Mouse (Mus musculus): ENCODE results near the gene Tgfbr3. TPM values are rescaled to one million over a fixed set of nuclear protein-coding genes. Genes with fewer than 3 reads are reported as not detected.
"Not testable (repeated sequence)": the region's sequence is repeated elsewhere in the genome, so short reads cannot be mapped to it uniquely, and the experiment has no call there.

Tgfbr3 gene
- total RNA-seq, 2 experiments from 2014 or later, result 19.8 to 21.4 TPM

DNA sequence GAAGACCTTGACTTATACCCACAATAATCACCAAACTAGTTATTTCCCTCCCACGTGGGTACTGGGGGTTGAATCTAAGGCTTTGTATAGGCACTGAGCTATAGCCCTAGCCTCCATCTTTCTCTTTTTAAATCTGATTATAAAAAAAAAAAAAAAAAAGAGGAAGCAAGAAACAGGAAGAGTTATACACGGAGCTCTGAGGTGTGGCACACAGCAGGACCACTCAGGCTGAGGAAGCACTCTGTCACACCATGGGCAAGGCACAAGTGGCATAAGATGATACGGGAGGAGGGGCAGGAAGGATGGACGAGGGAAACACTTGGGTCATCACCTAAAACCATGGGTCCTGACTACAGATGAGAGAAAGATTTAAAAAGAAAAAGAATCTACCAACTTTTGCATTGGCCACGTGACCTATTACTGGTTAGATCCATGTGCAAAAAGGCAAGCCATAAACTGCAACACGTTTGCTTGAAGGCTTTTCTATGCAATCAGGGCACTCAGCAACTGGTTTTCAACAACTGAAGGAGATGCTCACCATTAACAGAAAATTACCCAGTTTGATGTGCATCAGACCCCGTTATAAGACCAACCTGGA, 64.5 kb downstream of the Tgfbr3 start:
- Histone ChIP-seq H3K27ac (no peak overlapping the region), H3K4me3 (no peak overlapping the region)
- no peak for TF ChIP-seq CTCF (conservative IDR thresholded peaks at IDR 0.05)
- DNase-seq (ENCODE audit: low spot score in 2 of 2), result no peak

DNA sequence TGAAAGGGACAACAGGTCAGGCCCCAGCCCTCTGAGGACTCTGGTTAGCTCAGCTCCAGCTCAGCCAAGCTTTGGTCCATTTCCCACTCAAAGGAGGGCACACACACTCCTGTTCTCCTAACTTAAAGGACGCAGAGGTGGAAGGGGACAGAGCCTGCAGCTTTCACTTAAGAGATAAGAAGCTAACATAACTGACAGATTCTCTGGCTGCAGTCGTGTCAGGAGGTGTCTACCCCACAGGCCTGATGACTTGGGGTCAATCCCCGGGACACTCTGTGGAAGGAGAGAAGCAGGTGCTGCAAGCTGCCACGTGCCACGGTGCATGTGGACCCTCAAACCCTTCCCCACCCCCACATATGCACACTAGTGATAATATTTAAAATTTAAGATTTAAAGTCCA, 65.3 kb downstream of the Tgfbr3 start:
- no peak for DNase-seq (ENCODE audit: low spot score in 2 of 2)
- TF ChIP-seq CTCF (conservative IDR thresholded peaks at IDR 0.05), result no peak
- Histone ChIP-seq H3K27ac (no peak overlapping the region), H3K4me3 (no peak overlapping the region)

DNA sequence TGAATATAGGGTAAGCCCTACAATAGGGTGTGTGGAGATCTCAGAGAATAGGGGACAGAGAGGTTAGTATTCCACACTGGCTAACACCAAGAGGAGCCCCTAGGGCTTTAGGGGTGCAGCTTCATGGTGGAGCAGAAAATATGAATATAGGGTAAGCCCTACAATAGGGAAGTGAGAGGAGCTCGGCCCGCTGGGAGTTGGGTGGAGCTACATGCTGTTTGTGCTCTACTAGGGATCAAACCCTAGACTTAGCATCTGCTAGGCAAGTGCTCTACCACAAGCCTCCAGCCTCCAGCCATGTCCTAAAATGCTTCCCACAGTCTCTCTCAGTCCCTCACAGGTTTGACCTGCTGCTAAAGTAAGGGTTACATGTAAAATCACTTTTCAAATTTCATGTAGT, 65.9 kb downstream of the Tgfbr3 start:
- H3K4me3 ChIP-seq; H3K27ac ChIP-seq; DNase-seq (ENCODE audit: low spot score in 2 of 2): not testable (repeated sequence)

DNA sequence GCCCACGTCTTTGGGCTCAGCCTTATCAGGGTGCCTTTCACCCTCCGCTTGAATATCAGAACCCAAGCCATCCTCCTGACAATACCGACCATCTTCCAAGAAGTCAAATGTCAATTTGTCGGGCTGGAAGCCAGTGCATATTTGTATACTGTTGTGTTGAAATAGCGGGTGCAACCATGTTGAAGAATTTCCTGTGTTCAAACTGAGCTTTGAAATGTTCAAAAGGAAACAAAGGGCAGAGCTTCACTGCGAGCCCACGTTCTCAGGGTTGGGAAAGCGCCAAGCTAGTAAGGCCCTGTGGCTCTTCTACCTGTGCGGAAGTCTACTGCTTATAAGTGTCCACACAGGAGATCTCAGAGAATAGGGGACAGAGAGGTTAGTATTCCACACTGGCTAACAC, 66.4 kb downstream of the Tgfbr3 start:
- Histone ChIP-seq H3K27ac (no peak overlapping the region), H3K4me3 (no peak overlapping the region)
- no peak for DNase-seq (ENCODE audit: low spot score in 2 of 2)
- TF ChIP-seq CTCF (conservative IDR thresholded peaks at IDR 0.05), result no peak

DNA sequence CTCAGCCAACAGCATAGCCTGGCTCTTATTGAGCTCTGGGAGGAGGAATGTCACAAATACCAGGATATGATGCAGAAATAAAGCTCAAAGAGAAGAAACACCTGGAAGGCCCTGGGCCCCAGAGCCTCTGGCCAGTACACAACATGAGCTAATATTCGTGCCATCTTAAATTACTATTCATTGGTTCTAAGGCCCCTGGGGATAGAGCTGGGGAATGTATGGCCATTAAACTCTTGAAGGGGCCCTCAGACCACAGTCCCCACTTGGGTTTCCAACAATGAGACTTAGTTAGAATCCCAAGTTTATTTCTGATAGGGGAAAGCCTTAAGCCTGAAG, 66.8 kb downstream of the Tgfbr3 start:
- TF ChIP-seq CTCF (conservative IDR thresholded peaks at IDR 0.05), result no peak

DNA sequence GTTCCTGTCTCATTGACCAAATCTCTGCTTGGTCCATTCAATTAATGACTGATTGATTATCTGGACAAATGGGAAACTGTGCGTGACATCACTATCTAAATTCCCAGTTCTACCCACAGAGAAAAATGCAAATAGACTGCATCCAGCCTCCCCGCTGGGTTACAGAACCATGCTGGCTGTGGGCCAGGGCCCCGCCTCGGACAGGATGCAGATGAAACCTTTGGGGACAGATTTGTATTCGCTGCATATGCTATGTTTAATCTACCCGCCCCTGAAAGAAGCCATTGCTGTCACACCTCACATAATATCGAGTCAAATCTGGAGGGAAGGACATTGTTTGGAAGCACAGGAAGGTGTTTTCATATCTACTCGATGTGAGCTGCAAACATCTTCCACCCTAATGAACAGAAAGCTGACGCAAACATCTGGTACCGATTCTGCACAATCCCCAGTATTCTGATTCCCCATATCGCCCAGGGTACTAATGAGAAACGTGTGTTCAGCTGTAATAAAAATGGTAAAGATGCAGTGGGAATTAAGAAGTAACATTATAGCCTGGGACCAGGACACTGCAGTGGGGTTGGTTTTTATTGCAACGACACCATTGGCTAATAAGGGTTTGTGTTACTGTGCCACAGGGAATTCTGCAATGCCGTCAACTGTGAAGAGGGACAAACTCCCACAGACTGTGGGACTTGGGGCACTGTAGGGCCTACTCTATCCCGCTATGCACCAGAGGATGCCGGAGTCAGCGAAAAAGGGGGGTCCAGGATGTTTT, 67.3 kb downstream of the Tgfbr3 start:
- no peak for TF ChIP-seq CTCF (conservative IDR thresholded peaks at IDR 0.05)
- no peak overlapping the region for H3K27ac ChIP-seq
- no peak overlapping the region for H3K4me3 ChIP-seq
- no peak for DNase-seq (ENCODE audit: low spot score in 2 of 2)

More for the DNA sequence above, 66.8 kb downstream of the Tgfbr3 start:
- no peak for DNase-seq (ENCODE audit: low spot score in 2 of 2)
- Histone ChIP-seq H3K4me3 (no peak overlapping the region), H3K27ac (no peak overlapping the region)

DNA sequence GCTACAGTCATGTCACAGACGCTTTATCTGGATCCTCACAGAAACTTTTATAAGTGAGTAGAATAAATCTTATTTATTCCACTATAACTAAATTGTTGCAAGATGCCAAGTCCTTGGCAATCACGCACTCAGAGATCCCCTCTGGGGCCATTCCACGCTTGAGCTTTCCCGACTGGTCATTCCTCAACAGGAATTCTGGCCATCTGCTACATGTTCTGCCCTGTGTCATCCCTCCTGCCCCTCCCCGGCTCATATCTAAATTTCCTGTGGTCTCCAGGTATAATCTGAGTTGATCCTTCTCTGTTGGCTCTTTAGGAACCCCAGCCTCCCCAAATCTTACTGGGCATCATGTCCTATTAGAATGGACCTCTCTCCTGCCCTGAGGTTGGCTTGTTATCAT, 68.5 kb downstream of the Tgfbr3 start:
- no peak overlapping the region for H3K4me3 ChIP-seq
- DNase-seq (ENCODE audit: low spot score in 2 of 2), result no peak
- H3K27ac ChIP-seq, result no peak overlapping the region
- TF ChIP-seq CTCF (conservative IDR thresholded peaks at IDR 0.05), result no peak

DNA sequence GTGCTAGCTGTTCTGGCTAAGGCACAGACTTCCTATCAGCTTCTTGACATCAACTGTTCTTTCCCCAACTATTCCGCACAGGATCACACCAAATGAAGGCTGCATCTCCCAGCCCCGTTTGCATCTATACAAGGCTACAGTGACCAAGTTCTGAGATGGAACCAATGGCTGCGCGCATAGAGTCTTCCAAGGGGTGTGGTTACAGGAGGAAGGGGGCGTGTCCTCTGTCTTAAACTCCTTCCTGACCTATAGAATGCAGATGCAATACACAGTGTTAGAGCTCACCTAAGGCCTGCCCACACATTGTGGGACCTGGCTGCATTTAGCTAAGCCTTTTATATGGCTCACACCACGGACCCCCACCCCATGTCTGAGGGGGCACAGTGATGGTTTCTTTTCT, 69.5 kb downstream of the Tgfbr3 start:
- no peak for DNase-seq (ENCODE audit: low spot score in 2 of 2)
- TF ChIP-seq CTCF (conservative IDR thresholded peaks at IDR 0.05), result no peak
- H3K4me3 ChIP-seq, result no peak overlapping the region
- no peak overlapping the region for H3K27ac ChIP-seq

DNA sequence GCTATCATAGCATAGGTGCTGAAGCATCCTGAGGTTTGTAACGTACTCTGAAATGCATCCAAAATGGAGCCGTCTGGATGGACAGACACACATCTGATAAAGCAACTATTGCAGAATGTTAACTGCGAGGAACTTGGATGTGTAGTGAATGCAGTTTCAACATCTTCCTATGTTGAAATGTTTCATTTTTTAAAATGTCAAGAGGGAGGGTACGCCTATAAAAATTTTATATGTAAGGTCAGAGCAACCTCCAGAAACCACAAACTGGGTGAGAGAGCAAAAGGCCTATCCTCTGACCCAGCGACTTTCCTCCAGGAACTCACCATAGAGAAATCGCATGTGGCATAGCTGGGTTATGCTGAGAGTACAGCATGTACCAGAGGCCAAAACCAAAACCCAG, 70.1 kb downstream of the Tgfbr3 start:
- H3K27ac ChIP-seq, result no peak overlapping the region
- no peak for DNase-seq (ENCODE audit: low spot score in 2 of 2)
- no peak overlapping the region for H3K4me3 ChIP-seq
- no peak for TF ChIP-seq CTCF (conservative IDR thresholded peaks at IDR 0.05)

DNA sequence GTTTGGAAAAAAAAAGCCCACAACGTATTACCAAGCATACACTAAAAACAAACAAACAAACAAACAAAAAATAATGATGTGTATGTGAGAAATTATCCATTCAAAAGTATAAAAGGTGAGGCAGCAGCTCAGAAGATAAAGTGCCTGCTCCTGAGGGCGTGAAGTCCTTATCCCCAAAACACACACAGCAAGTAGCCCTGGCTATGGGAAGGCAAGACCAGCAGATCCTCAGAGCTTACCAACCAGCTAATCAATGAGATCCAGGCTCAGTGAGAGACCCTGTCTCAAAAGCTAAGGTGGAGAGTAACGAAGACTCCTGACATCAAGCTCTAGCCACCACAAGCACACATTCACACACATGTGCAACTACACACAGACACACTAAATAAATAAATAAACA, 70.8 kb downstream of the Tgfbr3 start:
- TF ChIP-seq CTCF (conservative IDR thresholded peaks at IDR 0.05), result no peak
- Histone ChIP-seq H3K4me3 (no peak overlapping the region), H3K27ac (no peak overlapping the region)
- no peak for DNase-seq (ENCODE audit: low spot score in 2 of 2)

DNA sequence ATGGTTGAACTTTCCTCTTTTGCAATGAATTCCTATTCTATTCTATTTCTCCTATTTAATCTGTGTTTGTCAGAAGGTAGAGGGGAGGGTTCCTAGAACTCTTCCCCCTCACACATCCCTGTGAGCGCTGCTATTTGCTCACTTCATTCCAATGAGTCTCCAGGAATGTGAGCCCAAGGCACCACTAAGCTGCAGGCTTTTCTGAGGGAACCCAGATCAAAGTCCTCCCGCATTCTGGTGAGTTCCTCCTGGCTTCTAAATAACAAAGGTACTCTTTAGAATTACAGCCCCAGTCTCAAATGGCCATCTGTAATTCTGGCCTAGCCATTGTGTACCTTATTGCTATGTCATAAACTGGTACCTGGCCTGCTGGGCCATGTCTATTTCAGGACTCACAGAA, 72.3 kb downstream of the Tgfbr3 start:
- H3K4me3 ChIP-seq, result no peak overlapping the region
- DNase-seq (ENCODE audit: low spot score in 2 of 2), result no peak
- no peak for TF ChIP-seq CTCF (conservative IDR thresholded peaks at IDR 0.05)
- peak overlapping the region; percentile 28; the same call in 1 of the 2 replicates for H3K27ac ChIP-seq

DNA sequence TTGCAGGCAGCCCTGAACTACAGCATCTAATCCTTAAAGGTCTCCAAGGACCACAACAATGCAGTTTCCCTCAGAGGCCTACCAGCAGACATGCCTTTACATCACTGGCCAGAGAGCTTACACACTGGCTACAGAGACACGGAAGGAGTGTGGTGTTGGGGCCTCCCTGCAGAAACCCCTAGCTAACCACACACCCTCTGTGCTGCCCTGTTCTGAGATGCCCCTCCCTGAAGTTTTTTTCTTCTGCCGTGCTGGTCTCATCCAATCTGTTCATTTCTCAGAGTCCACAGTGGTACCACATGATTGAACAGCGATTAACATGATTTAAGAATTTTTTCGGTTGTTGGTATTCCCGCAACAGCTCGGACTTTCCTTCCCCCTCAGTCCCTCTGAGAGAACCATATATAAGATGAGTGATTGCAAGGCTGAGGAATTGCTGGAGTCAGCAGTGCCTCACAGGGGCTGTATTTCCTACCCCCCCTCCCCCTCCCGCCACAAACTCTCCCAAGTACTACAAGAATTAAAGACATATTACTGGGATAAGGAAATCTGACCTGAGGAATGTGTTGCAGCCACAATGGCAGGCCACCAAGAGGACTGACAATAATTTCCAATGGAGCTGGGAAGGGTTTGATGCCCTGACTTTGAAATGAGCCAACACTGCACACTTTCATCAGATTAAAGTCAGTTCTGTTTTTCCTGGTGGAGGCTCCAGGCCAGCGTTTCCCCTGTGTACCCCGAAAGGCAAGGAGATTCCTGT, 75.9 kb downstream of the Tgfbr3 start:
- Histone ChIP-seq H3K4me3 (no peak overlapping the region), H3K27ac (no peak overlapping the region)
- TF ChIP-seq CTCF (conservative IDR thresholded peaks at IDR 0.05), result no peak
- no peak for DNase-seq (ENCODE audit: low spot score in 2 of 2)

DNA sequence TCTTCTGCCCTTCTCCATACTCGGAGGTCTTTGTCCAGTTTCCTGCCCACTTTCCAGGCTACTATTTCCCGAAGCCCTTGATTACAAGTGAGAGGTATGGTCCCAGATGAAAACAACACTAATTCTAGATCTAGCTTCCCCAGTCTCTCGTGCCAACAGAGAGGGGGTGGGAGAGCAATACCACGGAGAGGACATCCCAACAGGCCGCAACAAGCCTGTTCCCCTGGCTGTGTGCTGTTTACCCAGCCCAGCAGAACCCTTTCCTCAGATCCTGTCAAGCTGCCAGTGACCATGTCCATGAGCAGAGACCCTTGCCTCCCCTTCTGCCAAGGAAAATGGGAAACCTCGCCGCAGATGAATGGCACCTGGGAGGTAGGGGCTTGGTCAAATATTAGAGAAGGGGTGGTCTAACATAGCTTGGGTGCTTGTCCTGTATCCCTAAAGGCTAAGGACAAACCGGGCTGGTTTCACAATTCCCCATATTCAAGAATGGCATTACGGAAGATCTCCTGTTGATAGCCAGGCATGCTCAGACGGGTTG, 77.5 kb downstream of the Tgfbr3 start:
- DNase-seq (ENCODE audit: low spot score in 2 of 2), result no peak
- no peak overlapping the region for H3K27ac ChIP-seq
- no peak overlapping the region for H3K4me3 ChIP-seq
- TF ChIP-seq CTCF (conservative IDR thresholded peaks at IDR 0.05), result no peak
